Mouse (Mus musculus) G1E-ER4 (cell line): Measurements from ENCODE around the gene Mgea5. TPM values are rescaled to one million over a fixed set of nuclear protein-coding genes. Genes with fewer than 3 reads are reported as not detected.

Source experiments
- GATA1 ChIP-seq: IDR thresholded peaks from one replicate; pipeline ENCODE4 v1.8.0; 2012; ENCODE audit warnings: low read length, inconsistent platforms
- polyA plus RNA-seq: library from polyadenylated mRNA; stranded (reverse); fragments of >175 nt; gene quantifications from 2 replicates; pipeline ENCODE4 v1.2.3, GENCODE M21; 2012

Mgea5 gene
- polyA plus RNA-seq, 1 experiment = 79.2 TPM

DNA sequence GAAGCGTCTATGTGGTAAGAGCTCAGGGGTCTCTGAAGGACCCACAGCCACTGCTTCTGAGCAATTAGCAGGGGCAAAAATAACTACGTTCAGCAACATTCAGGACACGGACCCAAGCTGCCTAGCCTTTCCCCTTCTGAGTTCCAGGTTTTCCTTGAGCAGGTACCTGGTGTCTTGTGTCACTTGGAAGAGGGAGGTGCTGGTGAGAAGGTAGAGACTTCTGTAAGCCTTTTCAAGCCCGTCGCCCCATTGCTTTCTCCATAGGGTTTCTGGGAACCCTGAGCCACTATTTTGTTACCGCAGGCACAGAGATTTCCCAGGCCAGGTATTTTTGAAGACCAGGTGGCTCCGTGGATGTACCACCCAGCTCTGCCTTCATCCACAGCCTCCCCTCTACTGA, 40.0 kb downstream of the Mgea5 start:
- no peak for TF ChIP-seq GATA1

DNA sequence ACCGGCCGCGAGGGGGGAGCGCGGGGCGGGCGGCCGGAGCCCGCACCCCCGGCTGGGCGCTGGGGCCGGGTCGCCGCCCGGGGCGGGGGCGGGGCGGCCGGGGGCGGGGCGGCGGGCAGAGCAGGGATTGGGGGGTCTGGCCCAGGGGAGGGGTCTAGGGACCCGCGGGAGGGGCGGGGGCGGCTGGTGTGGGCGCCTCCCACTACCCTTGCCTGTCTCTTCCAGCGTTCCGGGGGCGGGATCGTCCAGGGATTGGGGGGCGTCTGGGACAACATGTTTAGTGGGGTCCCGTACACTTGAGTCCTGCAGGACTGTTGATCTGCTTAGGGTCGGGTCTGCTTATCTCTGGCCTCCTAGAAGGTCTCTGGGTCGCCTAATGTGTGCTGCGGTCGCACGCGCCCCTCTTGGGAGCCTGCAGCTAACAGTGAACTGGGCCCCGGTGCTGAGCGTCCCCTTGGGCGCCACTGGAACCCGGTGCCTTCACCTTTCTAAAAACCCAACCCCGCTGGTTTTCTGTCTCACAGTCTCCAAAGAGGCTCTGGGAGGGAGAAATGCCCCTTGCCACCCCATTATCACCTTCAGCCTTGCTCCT, 40.6 kb downstream of the Mgea5 start:
- no peak for TF ChIP-seq GATA1

DNA sequence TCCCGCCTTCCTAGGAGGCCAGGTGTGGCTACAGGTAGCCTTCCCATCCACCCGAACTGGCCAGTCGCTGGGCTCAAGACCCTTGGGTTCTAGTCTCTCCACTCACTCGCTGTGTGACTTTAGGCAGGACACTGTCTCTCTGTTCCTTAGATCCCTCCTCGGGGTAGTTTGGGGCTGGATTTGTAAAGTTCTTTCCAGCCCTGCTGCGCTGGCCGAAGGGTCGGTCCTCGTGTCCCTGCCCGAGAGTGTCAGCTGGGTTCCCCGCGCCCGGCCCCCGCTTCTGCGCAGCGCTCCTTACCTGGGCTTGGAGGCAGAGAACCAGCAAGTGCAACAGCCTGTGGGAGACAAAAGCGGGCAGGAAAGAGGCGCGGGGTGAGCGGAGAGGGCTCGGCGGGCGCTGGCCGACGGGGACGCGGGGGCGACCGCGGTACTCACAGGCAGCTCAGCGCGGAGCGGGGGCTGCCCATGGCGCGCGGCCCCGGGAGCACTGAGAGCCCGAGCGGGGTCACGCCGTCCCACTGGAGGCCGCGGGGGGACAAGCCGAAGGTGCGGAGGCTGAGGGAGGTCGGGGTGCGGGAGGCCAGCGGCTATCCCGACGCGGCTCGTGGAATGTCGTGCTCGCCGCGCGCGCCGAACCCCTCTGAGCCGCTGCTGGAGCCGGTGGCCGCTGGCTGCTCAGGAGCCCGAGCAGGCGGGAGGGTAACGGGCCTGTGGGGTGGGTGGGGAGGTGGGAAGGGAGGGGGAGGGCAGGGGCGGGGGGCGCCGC, 41.2 kb downstream of the Mgea5 start, which contains the start of gene Fgf8:
Gene Fgf8 (minus strand): TSS at position 698 of the 766 bp plus-strand sequence.
- no peak for TF ChIP-seq GATA1

DNA sequence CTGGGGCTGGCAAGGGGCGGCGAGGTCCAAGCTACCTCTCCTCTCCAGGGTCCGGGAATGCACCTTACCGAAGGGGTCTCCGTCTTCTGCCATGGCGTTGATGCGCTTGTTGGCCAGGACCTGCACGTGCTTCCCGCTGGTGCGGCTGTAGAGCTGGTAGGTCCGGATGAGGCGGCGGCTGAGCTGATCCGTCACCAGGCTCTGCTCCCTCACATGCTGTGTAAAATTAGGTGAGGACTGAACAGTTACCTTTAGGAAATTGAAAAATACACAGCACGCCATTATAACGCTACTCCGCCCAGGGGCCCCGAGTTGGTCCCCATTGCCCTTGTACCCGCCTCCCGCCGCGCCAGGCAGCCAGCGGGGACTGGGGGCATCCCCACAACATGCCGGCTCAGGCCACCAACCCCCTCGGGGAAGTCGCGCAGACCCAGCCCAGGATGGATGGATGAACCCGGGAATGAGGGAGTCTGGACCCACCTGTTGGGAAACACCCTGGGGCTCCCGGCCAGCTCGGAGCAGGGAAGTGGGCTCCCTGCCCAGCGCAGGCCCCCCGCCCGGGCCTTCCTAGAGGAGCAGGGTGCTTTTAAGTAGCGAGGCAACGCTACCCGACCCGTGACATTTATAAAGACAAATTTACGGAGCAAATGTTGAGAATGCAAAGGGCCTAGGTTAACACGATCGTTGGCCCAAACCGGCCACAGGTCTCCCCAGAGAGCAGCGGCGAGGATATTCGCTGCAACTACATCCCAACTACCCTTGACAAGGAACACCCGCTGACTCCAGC, 42.0 kb downstream of the Mgea5 start:
- TF ChIP-seq GATA1 = no peak

DNA sequence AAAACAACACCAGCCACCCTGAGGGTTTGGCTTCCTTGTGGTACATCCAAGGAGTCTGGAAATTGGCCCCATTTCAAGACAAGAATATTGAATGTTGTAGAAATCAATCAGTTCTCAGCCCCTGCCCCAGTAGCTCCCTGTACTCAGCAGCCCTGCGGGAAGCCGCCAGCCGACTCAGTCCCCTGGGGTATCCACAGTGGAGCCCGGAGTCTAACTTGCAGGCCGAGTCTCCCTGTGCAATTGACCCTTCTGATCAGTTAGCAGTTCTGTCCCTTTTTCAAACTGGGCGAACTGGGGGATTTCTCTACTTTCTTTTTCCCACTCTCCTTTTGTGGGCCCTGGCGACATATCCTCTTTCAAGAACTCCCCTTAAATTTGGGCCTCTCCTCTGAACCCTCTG, 42.8 kb downstream of the Mgea5 start:
- no peak for TF ChIP-seq GATA1

DNA sequence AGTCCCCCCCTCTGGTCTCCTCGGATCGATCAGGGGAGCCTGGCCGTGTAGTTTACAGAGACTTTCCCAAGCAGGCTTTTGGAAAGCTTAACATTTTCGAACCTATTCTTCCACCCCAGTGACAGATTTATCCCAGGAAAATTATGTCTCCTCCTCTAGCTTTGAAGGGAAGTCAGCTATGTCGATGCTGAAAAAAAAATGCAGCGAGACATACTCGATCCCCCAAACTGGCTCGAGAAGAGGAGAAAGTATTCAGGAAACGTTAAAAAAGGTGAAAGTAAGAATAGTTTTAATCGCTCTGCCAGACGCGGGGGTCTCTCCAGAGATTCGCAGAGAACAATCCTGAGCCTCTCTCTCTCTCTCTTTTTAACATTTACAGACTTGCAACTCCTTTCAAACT, 43.4 kb downstream of the Mgea5 start:
- TF ChIP-seq GATA1 = no peak

DNA sequence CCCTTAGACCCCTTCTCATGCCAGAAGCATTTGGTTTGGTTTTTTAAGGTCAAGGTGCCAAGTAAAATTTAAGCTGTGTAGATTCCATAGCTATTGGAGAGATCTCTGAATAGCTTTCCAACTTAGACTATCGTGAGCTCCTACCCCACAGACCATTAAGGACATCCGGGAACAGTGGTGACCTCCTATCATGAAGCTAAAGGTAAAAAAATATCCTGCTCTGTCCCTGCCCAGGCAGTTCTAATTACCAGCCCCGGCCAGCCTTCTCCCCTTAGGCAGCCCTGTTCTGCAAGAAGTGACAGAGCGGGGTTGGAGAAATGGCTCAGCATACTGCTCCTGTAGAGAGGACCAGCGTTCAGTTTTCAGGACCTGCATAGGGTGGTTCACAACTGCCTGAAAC, 45.1 kb downstream of the Mgea5 start:
- no peak for TF ChIP-seq GATA1

DNA sequence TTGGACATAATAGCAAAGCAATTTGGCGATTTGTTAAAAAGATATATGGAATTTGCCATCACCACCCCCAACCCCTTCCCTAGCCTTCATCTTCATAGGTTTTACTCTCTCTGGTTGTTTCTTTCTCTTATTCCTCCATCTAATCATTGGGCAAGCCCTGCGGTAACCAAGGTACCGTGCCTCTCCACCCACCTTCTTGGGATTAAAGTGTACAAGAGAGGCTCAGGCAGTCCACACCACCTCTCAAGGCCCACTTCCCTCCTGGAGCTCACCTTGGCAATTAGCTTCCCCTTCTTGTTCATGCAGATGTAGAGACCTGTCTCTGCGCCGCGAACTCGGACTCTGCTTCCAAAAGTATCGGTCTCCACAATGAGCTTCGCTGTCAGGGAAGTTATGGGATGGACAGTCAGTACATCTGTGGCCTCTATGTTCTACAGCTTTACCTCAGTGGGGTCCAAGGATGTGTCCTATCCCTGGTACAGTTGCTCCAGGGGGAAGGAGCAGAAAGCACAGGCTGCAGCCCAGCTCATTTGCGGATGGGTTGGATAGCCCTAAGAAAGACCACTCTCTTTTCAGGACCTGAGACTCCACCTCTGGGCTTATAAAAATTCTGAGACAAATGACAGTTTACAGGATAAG, 45.7 kb downstream of the Mgea5 start:
- TF ChIP-seq GATA1 = no peak

DNA sequence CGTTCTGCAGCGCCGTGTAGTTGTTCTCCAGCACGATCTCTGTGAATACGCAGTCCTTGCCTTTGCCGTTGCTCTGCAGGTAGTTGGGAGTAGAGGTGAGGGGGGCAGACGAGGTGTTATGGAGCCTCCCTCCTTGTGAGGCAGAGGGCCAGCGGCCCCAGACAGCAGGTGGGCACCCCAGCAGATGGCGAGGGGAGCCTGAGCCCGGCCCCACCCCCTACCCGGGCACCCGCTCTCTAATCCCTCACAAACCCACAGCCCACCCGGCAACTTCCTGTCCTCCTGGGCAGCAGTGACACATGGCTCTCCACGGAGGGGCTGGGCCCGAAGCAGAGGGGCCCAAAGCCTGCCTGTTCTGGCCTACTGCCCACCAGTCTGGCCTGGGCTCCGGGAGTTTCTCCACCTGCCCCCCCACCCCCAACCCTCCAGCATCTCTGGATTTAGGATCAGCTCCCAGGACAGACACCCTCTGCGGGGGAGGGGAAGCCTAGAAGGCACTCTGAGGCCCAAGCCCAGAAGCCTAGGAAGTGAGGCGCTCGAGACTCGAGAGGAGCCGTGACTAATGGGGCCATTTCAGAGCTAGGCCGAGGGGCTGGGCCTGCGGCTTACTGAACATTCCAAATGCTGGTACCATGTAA, 46.3 kb downstream of the Mgea5 start:
- no peak for TF ChIP-seq GATA1

DNA sequence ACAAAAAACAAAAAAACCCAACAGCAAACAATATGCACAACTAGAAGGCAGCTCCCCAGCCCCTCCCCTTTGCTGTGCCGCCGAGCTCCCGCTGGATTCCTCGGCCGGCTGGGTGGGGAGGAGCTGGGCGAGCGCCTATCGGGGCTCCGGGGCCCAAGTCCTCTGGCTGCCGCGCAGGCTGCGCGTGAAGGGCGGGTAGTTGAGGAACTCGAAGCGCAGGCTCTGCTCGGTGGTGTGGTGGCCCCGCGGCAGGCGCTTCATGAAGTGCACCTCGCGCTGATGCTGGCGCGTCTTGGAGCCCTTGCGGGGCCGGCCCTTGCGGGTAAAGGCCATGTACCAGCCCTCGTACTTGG, 46.8 kb downstream of the Mgea5 start:
- TF ChIP-seq GATA1 = no peak

DNA sequence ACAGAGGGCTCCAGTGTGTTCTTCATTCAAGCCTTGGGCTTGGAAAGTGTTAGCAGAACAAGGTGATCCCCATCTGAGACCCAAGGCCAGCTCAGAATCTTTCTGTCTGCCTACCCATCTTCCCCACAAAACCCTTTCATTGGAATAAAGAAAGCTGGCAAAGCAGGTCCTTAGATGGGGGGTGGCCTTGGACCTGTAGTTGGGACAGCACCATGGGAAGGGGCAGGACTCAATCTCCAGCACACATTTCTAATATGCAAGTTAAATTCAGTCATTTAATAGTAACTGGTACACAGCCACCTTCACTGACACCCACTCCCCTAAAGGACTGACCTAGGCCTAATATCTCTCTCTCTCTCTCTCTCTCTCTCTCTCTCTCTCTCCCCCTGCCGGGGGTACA, 47.4 kb downstream of the Mgea5 start:
- no peak for TF ChIP-seq GATA1

DNA sequence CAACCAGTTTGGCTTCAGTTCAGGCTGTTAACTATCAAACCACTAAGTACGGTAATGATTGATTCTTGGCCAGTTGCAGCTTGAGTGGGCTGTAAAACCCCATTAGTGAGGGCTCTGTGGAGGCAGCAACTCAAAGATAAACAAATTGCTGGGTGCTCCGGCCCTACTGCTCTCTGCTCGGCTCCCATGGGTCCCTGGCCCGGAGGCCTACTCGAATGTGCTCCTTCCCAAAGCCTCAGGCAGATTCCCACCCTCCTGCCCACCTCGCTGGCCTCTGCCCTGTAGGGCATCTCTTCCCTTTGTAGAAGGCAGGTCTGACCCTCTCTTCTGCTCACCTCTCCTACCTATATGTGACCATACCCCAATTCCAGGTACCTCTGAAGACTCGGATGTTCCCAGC, 48.9 kb downstream of the Mgea5 start:
- no peak for TF ChIP-seq GATA1

DNA sequence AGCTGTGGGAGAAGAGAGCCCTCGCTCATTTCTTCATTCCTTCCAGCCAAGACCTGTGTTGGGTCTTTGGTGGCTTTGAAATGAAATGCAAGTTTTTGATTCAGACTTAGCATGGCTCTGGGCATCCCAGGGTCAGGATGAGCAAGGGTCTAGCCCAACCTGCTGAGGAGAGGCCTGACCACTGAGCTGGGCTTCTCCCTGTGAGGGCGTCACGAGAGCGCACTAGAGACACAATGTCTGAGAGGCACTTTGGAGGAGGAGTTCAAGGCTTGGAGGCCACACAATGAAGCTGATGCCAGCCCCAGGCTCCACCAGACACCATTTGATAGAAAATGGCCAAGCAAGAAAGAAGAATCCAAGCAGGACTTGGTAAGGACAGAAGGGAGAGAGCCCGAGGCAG, 49.4 kb downstream of the Mgea5 start:
- no peak for TF ChIP-seq GATA1

DNA sequence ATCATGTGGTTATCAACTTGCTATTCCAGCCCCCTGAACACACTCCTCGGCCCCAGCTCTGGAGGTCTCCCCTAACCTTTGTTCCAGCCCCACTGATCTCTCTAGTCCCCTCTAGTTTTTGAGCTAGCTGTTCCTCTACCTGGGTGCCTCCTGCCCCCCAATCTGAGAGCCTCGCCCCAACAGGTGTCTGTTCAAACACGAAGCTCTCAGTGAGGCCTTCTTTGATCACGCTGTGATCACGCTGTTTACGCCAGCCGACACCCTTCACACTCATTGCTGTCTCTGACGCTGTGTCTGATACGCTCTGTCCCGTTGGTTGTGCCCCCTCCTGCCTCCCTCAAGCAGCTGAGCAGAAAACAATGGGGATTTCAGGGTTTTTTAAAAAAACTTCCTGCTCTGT, 50.1 kb downstream of the Mgea5 start:
- no peak for TF ChIP-seq GATA1

DNA sequence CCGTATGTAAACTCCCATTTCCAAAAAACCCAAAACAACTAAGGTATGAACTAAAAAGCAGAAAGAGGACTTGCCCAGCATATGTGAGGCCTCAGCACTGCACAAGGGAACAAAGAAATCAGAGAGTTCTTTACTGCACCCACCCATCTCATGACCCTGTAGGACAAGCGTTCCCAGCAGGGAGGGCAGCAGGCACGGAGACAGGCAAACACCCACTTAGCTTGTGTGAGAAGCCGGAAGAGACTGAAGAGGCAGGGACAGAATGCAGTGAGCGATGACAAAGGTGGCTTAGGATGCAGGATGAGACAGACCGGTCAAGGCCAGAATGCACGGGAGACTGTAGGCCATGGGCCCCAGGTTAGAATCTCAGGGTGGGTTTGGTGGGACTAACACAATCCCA, 52.0 kb downstream of the Mgea5 start:
- TF ChIP-seq GATA1 = no peak

DNA sequence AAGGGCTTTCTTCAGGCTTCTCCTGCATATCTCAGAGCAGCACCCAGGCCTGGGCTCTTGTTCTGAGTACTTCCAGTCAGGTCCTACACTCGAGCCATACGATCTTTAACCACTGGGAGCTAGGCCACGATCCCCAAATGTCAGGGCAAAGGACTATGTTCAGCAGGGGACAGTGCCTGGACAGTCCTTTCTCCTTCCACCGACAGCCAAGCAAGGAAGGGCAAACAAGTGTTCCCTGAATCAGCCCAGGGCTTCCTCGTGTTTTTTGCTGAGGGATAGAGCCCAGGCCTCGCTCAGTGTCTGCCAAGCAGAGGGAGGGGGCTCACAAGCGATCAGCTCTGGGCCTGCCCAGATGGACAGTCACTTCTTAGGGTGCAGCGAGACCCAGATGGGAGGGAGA, 53.6 kb downstream of the Mgea5 start:
- no peak for TF ChIP-seq GATA1
